Mouse (Mus musculus): Measurements from ENCODE around the gene Tnfaip1.

DNA sequence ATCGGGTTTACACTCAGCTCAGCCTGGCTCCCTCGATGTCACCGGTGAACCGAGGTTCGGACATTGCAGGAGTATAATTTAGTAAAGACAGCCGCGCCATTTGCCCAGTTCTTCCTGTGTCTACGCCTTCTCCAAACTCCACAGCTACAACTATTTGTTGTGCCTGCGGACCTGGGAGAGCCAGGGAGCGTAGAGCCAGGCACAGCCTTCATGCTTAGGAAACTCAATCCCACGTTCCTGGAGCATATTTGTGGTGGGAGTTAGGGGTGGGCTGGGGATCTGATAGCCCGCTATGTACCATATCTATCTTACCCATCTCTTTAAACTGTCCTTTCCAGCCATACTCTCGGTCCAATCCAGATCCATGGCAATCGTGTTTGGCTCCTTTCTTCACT, 555 bp upstream of the Tnfaip1 start:
- TF ChIP-seq CTCF (IDR thresholded peaks at IDR 0.05; ENCODE audit: borderline replicate concordance, insufficient read depth, low read length) (no peak), POLR2A (IDR thresholded peaks at IDR 0.05; ENCODE audit: low read depth, low read length) (no peak)
